Mouse (Mus musculus) heart, adult 9 months (tissue): ENCODE measurements around the gene Cldn6.
A peak's percentile ranks its signal among the peaks of the same experiment; 100 is the strongest.

Experiments used
- DNase-seq, 2 experiments: peaks; one replicate each; pipeline ENCODE4 v3.0.0; 2022; ENCODE audit warnings: low spot score in 2 of 2

The Cldn6 gene

GRCm38 (mm10) chr17:23679127-23679835, at the start of gene Cldn6:
Cldn6 (plus strand) TSS chr17:23679249.
- no peak for DNase-seq

DNA sequence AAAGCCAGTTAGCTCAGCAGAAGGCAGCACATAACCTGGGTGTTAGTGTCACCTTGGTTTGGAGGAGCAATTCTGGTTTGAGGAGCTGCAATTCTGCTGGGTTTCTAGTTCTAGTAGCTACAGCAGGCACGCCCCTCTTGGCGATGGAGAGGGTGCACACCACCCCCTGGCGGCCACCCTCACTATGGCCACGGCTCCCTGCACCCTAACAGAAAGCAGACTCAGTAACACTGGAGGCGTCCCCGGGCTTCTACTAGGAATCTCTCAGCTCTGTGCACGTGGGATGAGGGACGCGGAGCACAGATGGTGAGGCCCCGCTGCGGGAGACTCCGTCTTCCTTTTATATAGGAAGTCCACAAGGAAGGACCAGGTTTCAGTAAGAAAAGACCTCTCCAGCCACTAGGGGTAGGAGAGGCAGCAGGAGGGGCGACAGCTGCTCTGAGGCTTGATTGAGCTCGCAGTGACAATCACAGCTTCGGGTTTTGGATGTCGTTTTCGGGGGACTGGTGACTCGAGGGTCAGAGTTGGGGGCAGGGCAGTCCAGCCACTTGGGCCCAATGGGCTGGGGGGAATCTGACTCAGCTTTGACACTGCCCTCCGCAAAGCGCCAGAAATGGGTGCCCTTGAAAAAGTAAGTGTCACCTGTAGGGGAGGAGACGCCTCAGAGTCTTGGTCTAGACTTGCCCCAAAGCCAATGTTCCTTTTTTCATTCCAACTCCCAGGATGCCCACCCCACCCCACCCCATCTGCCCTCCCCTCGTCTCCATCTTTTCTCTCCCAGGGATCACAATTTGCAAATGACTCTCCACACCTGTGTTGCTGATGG, 48.6 kb upstream of the Cldn6 start:
- peak; percentile 40 to 58 for DNase-seq

DNA sequence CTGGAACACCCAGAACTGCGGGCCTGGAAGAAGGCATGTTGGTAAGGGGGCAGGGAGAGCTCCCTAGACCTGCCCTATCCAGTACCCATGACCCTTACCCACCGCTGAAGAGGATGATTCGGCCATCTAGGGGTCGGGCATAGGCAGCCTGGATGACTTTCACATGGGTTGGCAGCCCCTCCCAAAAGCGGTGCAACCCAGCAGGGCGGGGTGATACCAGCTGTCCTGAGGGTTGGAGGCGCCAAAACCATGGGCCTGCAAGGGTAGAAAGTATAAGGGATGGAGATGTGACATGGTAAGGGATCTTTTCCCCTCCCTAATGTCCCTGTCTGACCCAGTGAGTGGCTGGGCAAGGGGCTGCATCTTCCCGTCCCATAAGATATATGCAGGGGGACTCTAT, 47.8 kb upstream of the Cldn6 start:
- DNase-seq, result no peak

DNA sequence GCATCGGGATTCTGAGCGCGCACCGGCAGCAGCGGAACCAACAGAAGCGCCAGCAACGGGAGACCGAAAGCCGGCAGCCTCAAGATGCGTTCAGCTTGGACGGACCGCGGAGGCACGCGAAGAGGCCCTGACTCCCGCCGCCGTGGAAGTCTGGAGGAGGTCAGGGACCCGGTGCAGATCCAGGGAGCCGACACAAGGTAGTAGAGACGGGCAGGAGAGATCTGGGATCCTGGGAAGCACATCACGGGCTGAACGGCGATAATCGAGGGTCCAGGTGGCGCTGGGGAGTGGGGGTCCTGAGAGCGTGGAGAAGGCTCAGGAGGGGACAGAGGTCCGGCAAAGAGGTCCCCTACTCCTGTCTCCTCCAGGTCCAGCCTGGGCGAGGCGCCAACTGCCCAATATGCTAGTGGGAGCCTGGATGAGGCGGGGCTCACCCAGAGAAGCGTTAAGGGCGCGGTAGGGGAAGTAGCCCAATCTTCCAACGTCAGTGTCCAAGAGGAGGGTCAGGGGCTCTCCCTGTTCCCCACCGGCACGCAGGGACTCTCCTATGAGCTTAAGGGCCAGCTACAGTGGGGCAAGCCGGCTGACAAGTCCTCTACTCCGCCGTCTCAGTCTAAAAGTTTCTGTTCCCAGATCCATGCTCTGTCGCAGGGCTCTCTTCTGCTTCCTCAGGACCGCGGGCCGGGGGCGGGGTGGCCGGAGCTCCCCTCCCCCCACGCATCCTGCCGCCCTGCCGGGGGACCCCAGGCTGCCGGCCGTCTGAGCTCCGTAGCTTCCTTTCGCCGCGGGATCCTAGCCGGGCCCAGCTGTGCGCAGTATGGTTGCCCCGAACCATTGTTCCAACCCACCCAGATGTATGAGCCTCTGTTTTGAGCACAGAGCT, 34.2 kb upstream of the Cldn6 start, which contains the start of gene Mmp25:
Gene Mmp25, minus strand, starts transcription at position 665 of the 883 bp plus-strand sequence.
- DNase-seq, result no peak

- no peak for DNase-seq
These were observed 33.2 kb upstream of the Cldn6 start for GRCm38 (mm10) chr17:23645894-23646293.

GRCm38 (mm10) chr17:23651363-23651762, 27.7 kb upstream of the Cldn6 start:
- no peak for DNase-seq

- DNase-seq, result no peak
These were observed 25.7 kb upstream of the Cldn6 start for GRCm38 (mm10) chr17:23653324-23653723.

DNA sequence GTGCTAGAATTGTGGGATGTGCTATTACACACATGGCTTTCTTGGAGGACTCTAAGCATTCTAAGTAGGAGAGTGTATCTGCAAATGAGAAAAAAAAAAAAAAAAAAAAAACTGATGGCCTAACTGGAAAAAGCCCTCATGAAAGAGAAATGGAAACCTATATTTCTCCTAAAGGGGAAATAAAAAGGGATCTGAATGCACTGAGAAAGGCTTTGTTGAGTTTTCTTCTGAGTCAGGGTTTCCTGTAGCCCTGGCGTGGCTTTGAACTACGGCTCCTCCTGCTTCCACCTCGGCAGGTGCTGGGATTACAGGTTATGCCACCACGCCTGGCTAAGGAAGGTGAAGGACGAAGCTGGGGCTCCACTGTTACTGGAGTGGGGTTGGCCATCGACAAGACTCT, 25.0 kb upstream of the Cldn6 start:
- DNase-seq, result no peak

GRCm38 (mm10) chr17:23654410-23654809, 24.6 kb upstream of the Cldn6 start:
- DNase-seq, result no peak

- DNase-seq, result no peak
These were observed 20.6 kb upstream of the Cldn6 start for GRCm38 (mm10) chr17:23658450-23658849.

DNA sequence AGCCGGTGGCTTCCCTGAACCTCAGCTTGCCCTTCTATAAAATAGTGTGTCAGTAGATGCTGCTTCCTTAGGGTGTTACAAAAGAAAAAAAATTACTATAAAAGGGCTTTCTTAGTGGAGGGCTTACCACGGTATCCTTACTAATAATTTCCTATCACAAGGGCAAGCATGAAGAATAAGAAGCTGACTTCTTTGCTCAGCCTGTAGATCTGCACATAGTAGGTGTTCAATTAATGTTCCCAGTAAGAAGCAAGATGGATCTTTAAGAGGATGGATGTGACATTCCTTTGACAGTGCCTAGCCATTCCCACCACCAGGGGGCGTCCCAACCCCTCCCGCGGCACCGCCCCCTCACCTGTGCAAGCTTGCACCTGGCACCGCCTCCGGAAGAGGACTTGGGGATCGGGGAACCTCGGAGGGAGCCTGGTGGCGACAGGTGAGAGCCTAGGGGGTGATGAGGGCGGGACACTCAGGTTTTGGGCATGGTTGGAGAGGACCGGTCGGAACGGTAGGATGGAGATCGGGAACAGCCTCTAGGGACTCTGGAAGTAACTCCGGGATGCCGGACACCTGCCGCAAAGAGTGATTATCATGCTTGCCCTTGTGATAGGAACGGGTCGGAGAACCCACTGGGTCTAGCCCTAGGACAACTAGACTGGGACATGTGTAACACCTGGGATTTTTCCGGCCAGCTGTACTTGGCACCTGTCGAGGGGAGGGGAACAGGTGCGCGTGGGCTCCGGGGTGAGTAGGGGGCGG, 18.8 kb upstream of the Cldn6 start, which contains the start of gene Bicdl2:
Gene Bicdl2, plus strand, starts transcription at position 390 of the 759 bp plus-strand sequence.
- no peak for DNase-seq

- no peak for DNase-seq
These were observed 18.2 kb upstream of the Cldn6 start for GRCm38 (mm10) chr17:23660876-23661200.

GRCm38 (mm10) chr17:23661526-23661925, 17.5 kb upstream of the Cldn6 start:
- no peak for DNase-seq

DNA sequence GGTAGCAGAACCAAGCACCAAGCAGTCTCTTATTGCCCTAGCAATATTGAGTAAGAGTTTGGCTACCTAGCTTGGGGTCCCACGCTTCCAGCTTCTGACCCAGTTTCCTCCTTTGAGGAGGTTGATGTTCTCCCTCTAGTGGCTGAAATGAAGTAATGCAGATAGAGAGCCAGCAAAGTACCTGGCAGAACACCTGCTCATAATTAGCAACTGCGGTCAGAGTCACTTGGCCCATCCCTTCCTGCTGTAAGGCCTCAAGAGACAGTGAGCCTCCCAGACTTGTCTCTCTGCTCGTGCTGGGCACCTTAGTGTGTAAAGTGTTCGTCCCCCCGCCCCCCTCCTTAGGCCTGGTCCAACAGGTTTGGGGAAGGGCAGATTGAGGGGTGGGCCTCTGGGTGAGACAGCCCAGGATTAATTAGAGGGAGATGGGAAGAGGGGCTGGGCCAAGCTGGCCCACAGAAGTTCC, 14.5 kb upstream of the Cldn6 start:
- no peak for DNase-seq

DNA sequence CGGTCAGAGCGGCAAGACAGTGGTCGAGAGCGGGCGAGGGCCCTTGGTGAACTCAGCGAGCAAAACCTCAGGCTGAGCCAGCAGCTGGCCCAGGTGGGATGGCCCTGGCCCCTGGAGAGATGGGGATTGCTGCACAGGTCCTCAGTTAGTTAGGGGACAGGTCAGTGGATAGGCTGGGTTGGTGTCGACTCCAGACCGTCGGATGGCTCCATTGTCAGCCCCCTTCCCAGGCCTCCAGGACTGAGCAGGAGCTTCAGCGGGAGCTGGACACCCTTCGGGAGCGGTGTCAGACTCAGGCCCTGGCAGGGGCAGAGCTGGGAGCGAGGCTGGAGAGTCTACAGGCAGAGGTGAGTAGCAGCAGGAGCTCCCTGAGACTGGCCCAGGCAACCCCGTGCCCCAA, 13.5 kb upstream of the Cldn6 start:
- no peak for DNase-seq

DNA sequence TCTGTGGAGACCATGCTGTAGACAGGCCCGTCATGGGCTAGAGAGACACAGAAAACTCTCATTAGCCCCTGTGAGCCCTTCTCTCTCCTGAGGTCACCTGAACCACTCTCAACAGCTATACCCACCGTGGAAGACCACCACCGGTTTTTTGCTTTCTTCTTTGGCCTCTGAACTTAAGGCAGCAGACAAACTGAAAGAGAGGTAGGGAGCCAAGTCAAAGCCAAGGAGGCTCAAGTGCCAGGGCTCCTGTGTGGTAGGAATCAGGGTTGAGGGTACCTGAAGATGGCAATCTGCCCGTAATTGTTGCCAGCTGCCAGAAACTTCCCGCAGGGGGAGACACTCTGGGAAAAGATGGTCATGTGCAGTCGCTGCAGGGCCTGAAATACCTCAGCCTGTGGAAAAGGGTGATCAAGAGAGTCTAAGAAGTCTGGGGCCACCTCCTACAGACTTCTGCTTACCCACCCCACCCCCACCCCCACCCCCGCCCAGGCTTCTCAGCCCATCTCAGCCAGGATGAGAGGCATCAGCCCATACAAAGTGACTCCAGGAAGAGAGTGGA, 8.5 kb upstream of the Cldn6 start:
- DNase-seq, result no peak

- DNase-seq, result no peak
These were observed 7.5 kb upstream of the Cldn6 start for GRCm38 (mm10) chr17:23671519-23671918.

DNA sequence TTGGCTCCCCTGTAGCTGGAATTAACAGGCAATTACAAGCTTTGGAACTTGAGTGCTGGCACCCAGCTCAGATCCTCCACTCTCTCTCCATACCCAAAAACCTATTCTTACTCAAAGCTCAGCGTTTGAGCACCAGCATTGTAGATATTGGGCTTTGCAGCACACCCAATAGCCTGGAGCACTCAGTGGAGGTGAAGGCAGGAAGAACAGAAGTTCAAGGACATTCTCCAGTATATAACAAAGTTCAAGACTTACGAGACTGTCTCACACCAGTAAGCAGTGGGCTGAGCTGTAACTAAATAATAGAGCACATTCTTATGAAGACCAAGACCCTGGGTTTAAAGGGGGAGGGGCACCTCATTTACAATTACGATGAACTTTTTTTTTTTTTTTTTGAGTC, 6.3 kb upstream of the Cldn6 start:
- DNase-seq, result no peak

DNA sequence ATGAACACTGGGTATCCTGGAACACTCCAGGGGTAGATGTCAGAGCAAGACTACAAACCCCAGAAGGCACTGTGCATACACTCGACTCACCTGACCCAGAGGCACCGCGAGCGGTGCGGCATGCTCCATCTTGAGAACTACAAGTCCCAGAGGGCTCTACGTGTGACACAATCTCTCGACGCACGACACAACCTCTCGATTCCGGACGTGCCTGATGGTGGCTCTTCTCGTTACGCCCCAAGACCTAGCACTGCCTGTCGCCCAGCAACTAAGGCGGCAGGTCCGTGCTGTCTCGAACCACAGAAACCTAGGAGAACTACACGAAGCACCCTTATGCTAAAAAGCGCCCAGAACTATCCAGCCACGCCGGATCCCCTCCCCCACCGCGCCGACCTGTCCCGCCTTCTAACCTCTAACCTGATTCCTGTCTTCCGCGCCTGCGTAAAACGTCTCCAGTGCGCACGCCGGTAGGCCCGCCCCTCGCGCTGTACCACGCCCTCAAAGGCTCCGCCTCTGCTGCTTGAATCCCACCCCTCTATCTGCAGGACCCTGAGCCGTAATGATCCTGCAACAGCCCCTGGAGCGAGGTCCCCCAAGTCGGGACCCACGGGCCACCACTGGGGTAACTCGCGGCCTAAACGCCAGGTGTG, 5.5 kb upstream of the Cldn6 start, which contains the start of the genes Hcfc1r1 and Thoc6:
Gene Hcfc1r1, plus strand, starts transcription at position 173 of the 650 bp plus-strand sequence.
Gene Thoc6, minus strand, starts transcription at position 459 of the 650 bp plus-strand sequence.
- DNase-seq, result peak; percentile 93 to 95

- peak; percentile 50 to 64 for DNase-seq
These were observed 4.6 kb upstream of the Cldn6 start for GRCm38 (mm10) chr17:23674271-23674952.
